Mouse (Mus musculus): Measurements from ENCODE around the gene Ctsh. TPM values are rescaled to one million over a fixed set of nuclear protein-coding genes. Genes with fewer than 3 reads are reported as not detected.

The Ctsh gene
- polyA plus RNA-seq, 1 experiment from 2014 or later, result 69.3 TPM

- Histone ChIP-seq H3K9ac (ENCODE audit: low read depth, low read length) (no peak overlapping the region), H3K4me3 (ENCODE audit: low read depth, low read length) (no peak overlapping the region), H3K4me2 (ENCODE audit: low read depth, low read length) (no peak overlapping the region), H3K27me3 (replicated peaks; ENCODE audit: control insufficient read depth, insufficient read depth, low read length) (no peaks in the 10 kb centered on the region), H3K27ac (replicated peaks; ENCODE audit: low read depth, low read length) (no peak overlapping the region), H3K4me1 (ENCODE audit: control insufficient read depth, insufficient read depth, low read length) (no peaks in the 10 kb centered on the region), H3K36me3 (ENCODE audit: control insufficient read depth, insufficient read depth, low read length) (peaks cover 12% of the 10 kb centered on the region), H3K9me3 (ENCODE audit: control insufficient read depth, low read length) (no peaks in the 10 kb centered on the region)
- ATAC-seq (ENCODE audit: low read depth) (no peak), DNase-seq (ENCODE audit: low spot score) (no peak)
- WGBS, result 90% methylated on average over 1 of the region's 1 CpGs
Observed at GRCm38 (mm10) chr9:90082992-90083391, 29.0 kb downstream of the Ctsh start.

DNA sequence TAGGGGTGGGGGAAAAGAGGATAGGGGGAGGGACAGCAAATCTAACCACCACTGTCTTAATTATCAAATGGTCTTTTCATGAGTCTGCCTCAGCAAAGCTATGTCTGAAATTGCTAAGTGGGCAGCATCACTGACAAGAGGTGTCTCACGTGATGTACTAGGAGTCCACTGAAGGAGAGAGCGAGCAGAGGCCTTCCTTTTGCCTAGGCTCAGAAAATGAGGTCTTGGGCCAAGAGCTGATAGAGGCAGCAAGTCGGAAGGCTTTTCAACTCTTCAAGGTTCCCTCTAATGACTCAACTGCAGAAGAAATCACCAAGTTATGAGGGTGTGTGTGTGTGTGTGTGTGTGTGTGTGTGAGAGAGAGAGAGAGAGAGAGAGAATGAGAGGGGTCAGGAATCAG, 30.2 kb downstream of the Ctsh start:
- peaks cover 21% of the 10 kb centered on the region for H3K36me3 ChIP-seq (ENCODE audit: control insufficient read depth, insufficient read depth, low read length)
- ATAC-seq (ENCODE audit: low read depth) (no peak), DNase-seq (ENCODE audit: low spot score) (no peak)
- H3K27ac ChIP-seq (replicated peaks; ENCODE audit: low read depth, low read length), result no peak overlapping the region
- H3K9ac ChIP-seq (ENCODE audit: low read depth, low read length), result no peak overlapping the region
- no peaks in the 10 kb centered on the region for H3K27me3 ChIP-seq (replicated peaks; ENCODE audit: control insufficient read depth, insufficient read depth, low read length)
- no peaks in the 10 kb centered on the region for H3K9me3 ChIP-seq (ENCODE audit: control insufficient read depth, low read length)
- no peaks in the 10 kb centered on the region for H3K4me1 ChIP-seq (ENCODE audit: control insufficient read depth, insufficient read depth, low read length)
- 91% methylated on average over 3 of the region's 3 CpGs for WGBS
- H3K4me3 ChIP-seq (ENCODE audit: low read depth, low read length), result no peak overlapping the region
- no peak overlapping the region for H3K4me2 ChIP-seq (ENCODE audit: low read depth, low read length)

DNA sequence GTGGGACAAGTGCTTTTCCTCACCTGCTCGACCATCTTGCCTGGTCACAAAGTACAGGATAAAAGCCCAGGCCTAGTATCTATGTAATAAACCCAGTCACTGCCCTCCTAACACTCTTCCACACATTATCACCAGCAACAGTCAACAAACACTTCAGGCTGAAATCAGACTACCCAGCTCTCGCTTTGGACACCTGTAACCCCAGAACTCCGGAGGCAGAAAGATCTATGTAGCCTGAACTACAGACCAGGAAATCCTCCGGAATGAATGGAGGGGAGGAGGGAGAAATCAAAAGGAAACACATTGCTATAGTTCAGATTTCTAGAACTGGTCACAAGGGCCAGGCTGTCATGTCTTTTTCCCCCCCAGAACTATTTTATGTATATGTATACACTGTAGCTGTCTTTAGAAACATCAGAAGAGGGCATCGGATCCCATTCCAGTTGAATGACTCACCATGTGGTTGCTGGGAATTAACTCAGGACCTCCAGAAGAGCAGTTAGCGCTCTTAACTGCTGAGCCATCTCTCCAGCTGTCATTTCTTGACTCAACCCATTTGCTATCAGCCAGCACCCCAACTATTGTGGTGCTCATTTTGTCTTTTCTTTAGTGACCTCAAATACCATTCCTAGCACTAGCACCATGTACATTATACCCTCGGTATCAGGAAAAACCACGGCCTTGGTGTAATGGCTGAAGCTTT, 31.0 kb downstream of the Ctsh start:
- Histone ChIP-seq H3K4me1 (ENCODE audit: control insufficient read depth, insufficient read depth, low read length) (no peaks in the 10 kb centered on the region), H3K9me3 (ENCODE audit: control insufficient read depth, low read length) (no peaks in the 10 kb centered on the region), H3K9ac (ENCODE audit: low read depth, low read length) (no peak overlapping the region), H3K27me3 (replicated peaks; ENCODE audit: control insufficient read depth, insufficient read depth, low read length) (no peaks in the 10 kb centered on the region), H3K27ac (replicated peaks; ENCODE audit: low read depth, low read length) (no peak overlapping the region), H3K4me3 (ENCODE audit: low read depth, low read length) (no peak overlapping the region), H3K36me3 (ENCODE audit: control insufficient read depth, insufficient read depth, low read length) (peaks cover 29% of the 10 kb centered on the region), H3K4me2 (ENCODE audit: low read depth, low read length) (no peak overlapping the region)
- ATAC-seq (ENCODE audit: low read depth), result no peak
- DNase-seq (ENCODE audit: low spot score), result no peak
- WGBS, result 90% methylated on average over 8 of the region's 8 CpGs

DNA sequence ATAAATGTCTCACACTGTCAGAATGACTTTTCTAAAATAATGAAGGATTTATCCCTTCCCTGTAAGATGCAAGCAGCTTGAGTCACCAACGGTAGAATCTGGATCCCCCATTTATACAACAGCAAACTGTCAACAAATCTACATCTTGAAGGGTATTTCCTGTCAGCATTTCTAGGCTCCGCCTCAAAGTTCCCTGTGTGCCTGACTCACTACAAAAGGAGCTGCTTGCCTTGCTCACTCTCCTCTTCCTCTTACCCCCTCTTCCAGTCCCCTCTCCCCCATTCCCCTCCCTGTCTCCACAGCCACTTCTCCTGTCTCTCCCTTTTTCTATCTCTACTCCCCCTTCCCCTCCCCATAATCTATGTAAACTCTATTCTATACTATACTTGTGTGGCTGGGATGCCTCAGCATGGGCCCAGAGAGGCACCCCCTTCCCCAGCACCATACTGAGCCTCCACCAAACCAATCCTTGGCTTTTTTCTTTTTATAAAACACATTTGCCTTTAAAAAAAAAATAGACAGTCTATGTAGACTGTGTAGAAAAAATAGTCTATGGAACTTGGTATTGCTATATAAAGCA, 34.0 kb downstream of the Ctsh start:
- H3K27me3 ChIP-seq (replicated peaks; ENCODE audit: control insufficient read depth, insufficient read depth, low read length), result no peaks in the 10 kb centered on the region
- WGBS, result 94% methylated on average over 2 of the region's 2 CpGs
- peaks cover 54% of the 10 kb centered on the region for H3K36me3 ChIP-seq (ENCODE audit: control insufficient read depth, insufficient read depth, low read length)
- no peaks in the 10 kb centered on the region for H3K9me3 ChIP-seq (ENCODE audit: control insufficient read depth, low read length)
- H3K4me2 ChIP-seq (ENCODE audit: low read depth, low read length), result no peak overlapping the region
- ATAC-seq (ENCODE audit: low read depth) (no peak), DNase-seq (ENCODE audit: low spot score) (no peak)
- H3K9ac ChIP-seq (ENCODE audit: low read depth, low read length), result no peak overlapping the region
- H3K4me1 ChIP-seq (ENCODE audit: control insufficient read depth, insufficient read depth, low read length), result no peaks in the 10 kb centered on the region
- H3K27ac ChIP-seq (replicated peaks; ENCODE audit: low read depth, low read length), result no peak overlapping the region
- H3K4me3 ChIP-seq (ENCODE audit: low read depth, low read length), result no peak overlapping the region

GRCm38 (mm10) chr9:90089339-90090104, 35.6 kb downstream of the Ctsh start:
- no peaks in the 10 kb centered on the region for H3K9me3 ChIP-seq (ENCODE audit: control insufficient read depth, low read length)
- 94% methylated on average over 6 of the region's 6 CpGs for WGBS
- H3K4me2 ChIP-seq (ENCODE audit: low read depth, low read length), result no peak overlapping the region
- peaks cover 69% of the 10 kb centered on the region for H3K36me3 ChIP-seq (ENCODE audit: control insufficient read depth, insufficient read depth, low read length)
- no peak overlapping the region for H3K27ac ChIP-seq (replicated peaks; ENCODE audit: low read depth, low read length)
- H3K9ac ChIP-seq (ENCODE audit: low read depth, low read length), result no peak overlapping the region
- ATAC-seq (ENCODE audit: low read depth) (no peak), DNase-seq (ENCODE audit: low spot score) (no peak)
- H3K27me3 ChIP-seq (replicated peaks; ENCODE audit: control insufficient read depth, insufficient read depth, low read length), result no peaks in the 10 kb centered on the region
- H3K4me1 ChIP-seq (ENCODE audit: control insufficient read depth, insufficient read depth, low read length), result no peaks in the 10 kb centered on the region
- no peak overlapping the region for H3K4me3 ChIP-seq (ENCODE audit: low read depth, low read length)

GRCm38 (mm10) chr9:90098934-90099333, 45.0 kb downstream of the Ctsh start:
- Histone ChIP-seq H3K9me3 (ENCODE audit: control insufficient read depth, low read length) (no peaks in the 10 kb centered on the region), H3K36me3 (ENCODE audit: control insufficient read depth, insufficient read depth, low read length) (peaks cover 97% of the 10 kb centered on the region), H3K27me3 (replicated peaks; ENCODE audit: control insufficient read depth, insufficient read depth, low read length) (no peaks in the 10 kb centered on the region), H3K4me1 (ENCODE audit: control insufficient read depth, insufficient read depth, low read length) (no peaks in the 10 kb centered on the region), H3K9ac (ENCODE audit: low read depth, low read length) (no peak overlapping the region), H3K27ac (replicated peaks; ENCODE audit: low read depth, low read length) (no peak overlapping the region), H3K4me3 (ENCODE audit: low read depth, low read length) (no peak overlapping the region), H3K4me2 (ENCODE audit: low read depth, low read length) (no peak overlapping the region)
- 86% methylated on average over 5 of the region's 5 CpGs for WGBS
- ATAC-seq (ENCODE audit: low read depth), result no peak
- DNase-seq (ENCODE audit: low spot score), result no peak

DNA sequence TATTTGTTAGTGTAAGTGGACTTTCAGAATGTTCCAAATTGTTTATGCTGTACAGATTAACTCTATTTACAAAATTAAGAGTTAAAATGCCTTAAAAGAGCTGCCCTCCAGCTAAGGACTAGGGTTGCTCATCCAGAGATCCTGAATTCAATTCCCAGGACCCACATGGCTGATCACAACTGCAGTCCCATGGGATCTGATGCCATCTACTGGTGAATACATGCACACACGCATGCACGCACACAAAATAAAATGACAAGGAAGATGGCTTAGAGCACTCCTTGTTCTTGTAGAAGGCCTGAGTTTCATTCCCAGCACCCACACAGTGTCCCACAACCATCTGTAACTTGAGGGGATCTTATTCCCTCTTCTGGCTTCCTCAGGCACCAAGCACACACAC, 46.8 kb downstream of the Ctsh start:
- Histone ChIP-seq H3K9ac (ENCODE audit: low read depth, low read length) (no peak overlapping the region), H3K36me3 (ENCODE audit: control insufficient read depth, insufficient read depth, low read length) (peaks cover 93% of the 10 kb centered on the region), H3K4me1 (ENCODE audit: control insufficient read depth, insufficient read depth, low read length) (no peaks in the 10 kb centered on the region), H3K4me3 (ENCODE audit: low read depth, low read length) (no peak overlapping the region), H3K27me3 (replicated peaks; ENCODE audit: control insufficient read depth, insufficient read depth, low read length) (no peaks in the 10 kb centered on the region), H3K4me2 (ENCODE audit: low read depth, low read length) (no peak overlapping the region), H3K9me3 (ENCODE audit: control insufficient read depth, low read length) (no peaks in the 10 kb centered on the region), H3K27ac (replicated peaks; ENCODE audit: low read depth, low read length) (no peak overlapping the region)
- WGBS, result 71% methylated on average over 2 of the region's 2 CpGs
- DNase-seq (ENCODE audit: low spot score) (peak; percentile 67), ATAC-seq (ENCODE audit: low read depth) (no peak)

- H3K4me3 ChIP-seq (ENCODE audit: low read depth, low read length), result no peak overlapping the region
- H3K9ac ChIP-seq (ENCODE audit: low read depth, low read length), result no peak overlapping the region
- H3K9me3 ChIP-seq (ENCODE audit: control insufficient read depth, low read length), result no peaks in the 10 kb centered on the region
- no peak overlapping the region for H3K4me2 ChIP-seq (ENCODE audit: low read depth, low read length)
- 95% methylated on average over 1 of the region's 1 CpGs for WGBS
- DNase-seq (ENCODE audit: low spot score) (no peak), ATAC-seq (ENCODE audit: low read depth) (no peak)
- H3K36me3 ChIP-seq (ENCODE audit: control insufficient read depth, insufficient read depth, low read length), result peaks cover 72% of the 10 kb centered on the region
- H3K27me3 ChIP-seq (replicated peaks; ENCODE audit: control insufficient read depth, insufficient read depth, low read length), result no peaks in the 10 kb centered on the region
- H3K4me1 ChIP-seq (ENCODE audit: control insufficient read depth, insufficient read depth, low read length), result no peaks in the 10 kb centered on the region
- H3K27ac ChIP-seq (replicated peaks; ENCODE audit: low read depth, low read length), result no peak overlapping the region
Observed at GRCm38 (mm10) chr9:90105462-90105861, 51.5 kb downstream of the Ctsh start.

Measured in embryonic facial prominence, embryonic 14.5 days (tissue).